Mouse (Mus musculus) forebrain, embryonic 15.5 days (tissue): ENCODE measurements around the gene Selenow. TPM values are rescaled to one million over a fixed set of nuclear protein-coding genes. Genes with fewer than 3 reads are reported as not detected.

Experiments used
- ATAC-seq: fragments of 200-750 bp; cut with Nextera tagmentation; replicated peaks from 2 replicates; pipeline ENCODE4 v1.8.0; 2017; ENCODE audit warnings: mild to moderate bottlenecking, moderate TSS enrichment, moderate library complexity
- H3K27ac ChIP-seq: fragments of 300-500 bp; sonication (generic); replicated peaks from 2 replicates; pipeline ENCODE4 v1.5.1; 2015; ENCODE audit warnings: mild to moderate bottlenecking, inconsistent platforms
- H3K27me3 ChIP-seq: fragments of 300-500 bp; sonication (generic); 2 replicates; pipeline ENCODE4 v1.6.1; 2015; ENCODE audit warnings: inconsistent platforms
- H3K36me3 ChIP-seq: fragments of 300-500 bp; sonication (generic); 2 replicates; pipeline ENCODE4 v1.6.1; 2015; ENCODE audit warnings: mild to moderate bottlenecking, inconsistent platforms
- H3K4me1 ChIP-seq: fragments of 300-500 bp; sonication (generic); 2 replicates; pipeline ENCODE4 v1.6.1; 2015; ENCODE audit warnings: inconsistent platforms
- H3K4me2 ChIP-seq: fragments of 300-500 bp; sonication (generic); replicated peaks from 2 replicates; pipeline ENCODE4 v1.6.1; 2015; ENCODE audit warnings: mild to moderate bottlenecking, inconsistent platforms
- H3K4me3 ChIP-seq: fragments of 300-500 bp; sonication (generic); 2 replicates; pipeline ENCODE4 v1.5.1; 2015; ENCODE audit warnings: mild to moderate bottlenecking, inconsistent platforms
- H3K9ac ChIP-seq: fragments of 300-500 bp; sonication (generic); replicated peaks from 2 replicates; pipeline ENCODE4 v1.6.1; 2015; ENCODE audit warnings: mild to moderate bottlenecking, inconsistent platforms
- H3K9me3 ChIP-seq: fragments of 300-500 bp; sonication (generic); 2 replicates; pipeline ENCODE4 v1.6.1; 2016; ENCODE audit warnings: inconsistent platforms
- WGBS: fragments of 180-500 bp; shearing (Covaris S2); methylation state at CpG from one replicate; pipeline ENCODE4 v1.1.7; 2015; ENCODE audit warnings: mixed read lengths; 5-methylcytosine and 5-hydroxymethylcytosine counted together
- polyA plus RNA-seq: library from polyadenylated mRNA; unstranded; fragments of >200 nt; fragmentation: Nextera tagmentation; extraction: Ambion mirVana; gene quantifications from 2 replicates; pipeline ENCODE4 v1.2.1, GENCODE M21; 2015

The Selenow gene
- polyA plus RNA-seq, 1 experiment from 2014 or later = 1,503 TPM

DNA sequence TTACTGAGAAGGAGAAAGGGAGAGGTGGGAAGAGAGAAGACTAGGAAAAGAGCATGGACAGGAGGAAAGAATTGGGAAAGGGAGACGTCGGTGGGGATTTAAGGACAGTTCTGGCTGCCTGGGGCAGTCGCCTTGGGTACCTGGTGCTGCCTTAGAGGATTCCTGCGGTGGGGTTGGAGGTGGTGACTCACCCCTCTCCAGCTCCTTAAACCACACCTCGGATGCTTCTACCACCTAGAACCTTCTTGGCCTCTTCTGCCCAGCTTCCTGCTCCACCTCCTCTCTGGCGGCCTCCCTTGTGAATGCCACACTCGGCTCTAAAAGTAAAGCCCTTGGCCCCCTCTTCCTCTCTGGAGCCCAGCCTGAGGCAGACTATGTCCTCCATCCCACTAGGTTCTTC is 33.3 kb upstream of the Selenow start:
- Histone ChIP-seq H3K9ac (no peak overlapping the region), H3K36me3 (no peaks in the 10 kb centered on the region), H3K4me1 (no peaks in the 10 kb centered on the region), H3K4me2 (no peak overlapping the region; the same call in 1 of the 2 replicates), H3K27ac (no peak overlapping the region), H3K9me3 (no peaks in the 10 kb centered on the region), H3K4me3 (no peak overlapping the region), H3K27me3 (no peaks in the 10 kb centered on the region)
- 24% methylated on average over 7 of the region's 7 CpGs for WGBS
- no peak for ATAC-seq

DNA sequence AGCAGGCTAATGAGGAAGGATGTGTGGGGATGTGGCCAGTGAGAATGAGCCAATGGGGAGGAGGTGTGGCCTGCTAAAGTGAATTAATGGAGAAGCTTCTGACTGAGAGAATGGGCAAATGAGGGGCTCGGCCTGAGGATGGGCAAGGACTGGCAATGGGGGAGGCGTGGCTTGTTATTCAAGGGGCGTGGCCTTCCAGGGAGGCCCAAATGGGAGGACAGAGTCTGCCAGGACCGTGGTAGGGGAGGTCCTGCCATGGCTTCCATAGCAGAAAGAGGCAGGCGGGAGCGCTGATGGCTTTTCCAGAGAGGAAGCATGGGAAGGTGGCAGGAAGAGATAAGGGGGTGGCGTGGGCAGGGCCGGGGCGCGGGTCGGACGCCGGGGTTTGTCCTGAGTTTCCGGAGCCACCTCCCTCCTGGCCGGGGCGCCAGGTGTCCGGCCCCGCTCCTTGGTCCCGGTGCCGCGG is 32.8 kb upstream of the Selenow start:
- WGBS = 8% methylated on average over 21 of the region's 21 CpGs

DNA sequence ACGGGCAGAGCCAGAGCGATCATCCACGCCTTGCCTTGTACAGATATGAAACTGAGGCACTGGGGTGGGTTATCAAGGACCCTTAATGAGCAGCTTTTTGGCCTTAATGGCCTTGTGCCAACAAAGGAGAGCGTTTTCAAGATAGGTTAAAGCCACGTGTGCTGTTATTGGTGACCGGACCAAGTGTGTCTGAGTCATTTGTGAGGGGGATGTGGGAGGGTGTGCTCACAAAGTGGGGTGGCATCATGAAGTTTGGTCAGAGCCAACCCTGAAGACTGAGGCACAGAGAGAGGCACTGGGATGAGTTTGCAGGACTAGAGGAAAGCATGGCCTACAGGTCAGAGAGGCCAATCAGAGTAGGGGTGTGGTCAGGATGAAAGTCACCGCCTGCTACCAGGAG is 32.2 kb upstream of the Selenow start:
- whole genome bisulfite sequencing = 90% methylated on average over 7 of the region's 7 CpGs
- Histone ChIP-seq H3K36me3 (no peaks in the 10 kb centered on the region), H3K4me3 (no peak overlapping the region), H3K27me3 (no peaks in the 10 kb centered on the region), H3K4me2 (no peak overlapping the region), H3K27ac (no peak overlapping the region), H3K4me1 (no peaks in the 10 kb centered on the region), H3K9me3 (no peaks in the 10 kb centered on the region), H3K9ac (no peak overlapping the region)
- ATAC-seq = 0 out of 2 replicates have a peak, but pooled peaks have one; percentile 14

More for the DNA sequence above, 32.8 kb upstream of the Selenow start:
- Histone ChIP-seq H3K36me3 (no peaks in the 10 kb centered on the region), H3K27ac (no peak overlapping the region), H3K9me3 (no peaks in the 10 kb centered on the region), H3K27me3 (no peaks in the 10 kb centered on the region), H3K4me1 (no peaks in the 10 kb centered on the region), H3K4me2 (no peak overlapping the region; the same call in 1 of the 2 replicates), H3K4me3 (no peak overlapping the region), H3K9ac (no peak overlapping the region)
- 0 out of 2 replicates have a peak, but pooled peaks have one; percentile 19 for ATAC-seq

DNA sequence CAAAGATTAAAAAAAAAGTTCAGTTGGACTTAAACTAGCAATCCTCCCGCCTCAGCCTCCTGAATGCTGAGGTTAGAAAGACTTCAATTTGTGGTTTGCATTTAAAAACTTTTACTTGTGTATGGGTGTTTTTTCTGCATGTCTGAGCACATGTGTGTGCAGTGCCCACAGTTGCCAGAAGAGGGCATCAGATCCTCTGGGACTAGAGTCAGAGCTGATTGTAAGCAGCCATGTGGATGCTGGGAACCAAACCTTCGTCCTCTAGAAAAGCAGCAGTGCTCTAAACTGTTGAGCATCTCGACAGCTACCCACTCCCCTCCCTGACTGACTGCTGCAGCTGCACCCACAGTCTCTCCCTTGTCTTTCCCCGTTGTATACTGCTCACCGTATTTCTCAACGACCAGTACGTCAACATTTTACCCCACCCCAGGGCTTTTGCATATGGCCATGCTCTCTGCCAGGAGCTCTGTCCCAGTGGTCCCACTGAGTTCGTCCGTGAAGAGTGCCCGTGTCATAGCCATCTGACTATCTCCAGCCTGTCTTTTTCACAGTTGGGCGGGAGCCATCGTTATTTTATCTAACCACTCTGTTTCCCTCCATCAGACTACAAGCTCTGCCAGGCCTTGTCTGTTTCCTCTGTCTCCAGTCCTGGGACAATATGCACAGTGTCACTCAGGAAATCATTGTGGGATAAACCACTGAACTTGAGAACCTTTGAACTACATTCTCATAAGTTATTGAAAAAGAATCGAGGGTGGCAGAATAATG is 31.3 kb upstream of the Selenow start:
- Histone ChIP-seq H3K27ac (no peak overlapping the region), H3K36me3 (no peaks in the 10 kb centered on the region), H3K27me3 (no peaks in the 10 kb centered on the region), H3K4me2 (no peak overlapping the region), H3K9me3 (no peaks in the 10 kb centered on the region), H3K9ac (no peak overlapping the region), H3K4me3 (no peak overlapping the region), H3K4me1 (peaks cover 3% of the 10 kb centered on the region)
- ATAC-seq = no peak
- WGBS = 93% methylated on average over 13 of the region's 13 CpGs

DNA sequence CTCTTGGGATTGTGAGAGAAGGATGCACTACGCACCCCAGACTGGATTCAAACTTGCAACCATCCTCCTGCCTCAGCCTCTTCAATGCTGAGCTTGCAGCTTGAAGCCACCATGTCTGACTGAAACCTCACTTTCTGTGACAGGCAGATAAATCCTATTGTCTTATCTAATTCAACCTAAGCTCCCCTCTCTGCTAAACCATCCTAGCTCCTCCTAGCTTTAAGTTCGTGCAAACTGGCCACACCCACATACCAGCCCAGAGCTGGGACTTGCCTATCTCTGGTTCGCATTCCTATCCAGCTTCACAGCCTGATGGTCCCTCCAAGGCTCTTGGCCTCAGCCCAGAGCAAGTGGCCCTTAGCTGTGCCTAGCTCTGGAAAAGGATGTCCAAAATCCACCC is 30.2 kb upstream of the Selenow start:
- H3K4me2 ChIP-seq = no peak overlapping the region
- ATAC-seq = no peak
- H3K4me1 ChIP-seq = peaks cover 6% of the 10 kb centered on the region
- no peaks in the 10 kb centered on the region for H3K36me3 ChIP-seq
- WGBS = 67% methylated on average over 3 of the region's 3 CpGs
- no peaks in the 10 kb centered on the region for H3K9me3 ChIP-seq
- no peak overlapping the region for H3K27ac ChIP-seq
- no peak overlapping the region for H3K4me3 ChIP-seq
- H3K27me3 ChIP-seq = no peaks in the 10 kb centered on the region
- H3K9ac ChIP-seq = no peak overlapping the region

DNA sequence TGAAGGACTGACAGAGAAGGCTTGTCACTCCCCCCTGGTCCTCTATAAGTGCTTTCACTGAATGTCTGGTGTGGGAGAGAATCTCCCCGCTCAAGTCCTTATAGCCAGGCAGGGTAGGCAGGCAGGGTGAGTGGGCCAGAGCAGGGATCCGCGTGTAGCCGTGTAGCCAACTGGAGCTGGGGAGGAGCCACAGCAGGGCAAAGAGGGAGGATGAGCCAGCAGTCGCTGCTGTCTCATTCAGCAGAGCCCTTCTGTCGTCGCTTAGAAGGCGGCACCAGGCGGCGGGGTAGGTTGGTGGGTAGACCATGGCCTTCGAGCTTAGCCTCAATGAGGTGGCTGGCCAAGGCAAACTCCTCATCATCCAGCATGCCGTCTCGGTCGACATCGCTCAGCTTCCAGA is 27.8 kb upstream of the Selenow start:
- H3K4me3 ChIP-seq = no peak overlapping the region
- H3K4me1 ChIP-seq = peaks cover 16% of the 10 kb centered on the region
- WGBS = 92% methylated on average over 15 of the region's 15 CpGs
- H3K9me3 ChIP-seq = no peaks in the 10 kb centered on the region
- H3K36me3 ChIP-seq = no peaks in the 10 kb centered on the region
- H3K4me2 ChIP-seq = no peak overlapping the region
- H3K27ac ChIP-seq = no peak overlapping the region
- no peaks in the 10 kb centered on the region for H3K27me3 ChIP-seq
- ATAC-seq = no peak
- H3K9ac ChIP-seq = no peak overlapping the region

DNA sequence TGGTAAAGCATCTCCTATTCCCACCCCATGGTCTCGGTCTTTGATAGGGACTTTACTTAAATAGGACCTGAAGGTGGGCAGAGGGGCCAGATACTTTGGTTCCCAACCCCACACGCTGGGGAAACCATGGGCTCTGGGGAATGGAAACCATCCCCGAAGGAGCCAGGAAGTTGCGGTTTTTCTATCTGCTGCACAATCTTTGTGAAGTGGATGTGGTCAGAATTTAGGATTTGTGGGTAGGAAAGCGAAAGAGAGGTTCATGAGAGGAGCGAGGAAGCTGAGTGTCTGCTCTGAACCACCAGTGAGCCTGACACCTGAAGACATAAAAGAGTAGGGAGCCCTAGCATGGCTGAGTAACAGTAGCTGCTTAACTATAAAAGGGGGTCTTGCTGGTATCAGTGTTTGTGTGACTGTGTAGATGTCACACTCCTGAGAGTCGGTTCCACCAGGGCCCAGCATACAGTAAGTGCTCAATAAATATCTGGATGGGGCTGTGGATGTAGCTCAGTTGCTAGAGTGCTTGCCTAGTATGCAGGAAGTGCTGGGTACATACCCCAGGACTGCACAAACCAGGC is 27.1 kb upstream of the Selenow start:
- Histone ChIP-seq H3K9ac (no peak overlapping the region), H3K36me3 (no peaks in the 10 kb centered on the region), H3K27me3 (no peaks in the 10 kb centered on the region), H3K27ac (no peak overlapping the region), H3K9me3 (no peaks in the 10 kb centered on the region), H3K4me1 (peaks cover 23% of the 10 kb centered on the region), H3K4me3 (no peak overlapping the region), H3K4me2 (no peak overlapping the region)
- 89% methylated on average over 7 of the region's 7 CpGs for WGBS
- no peak for ATAC-seq

DNA sequence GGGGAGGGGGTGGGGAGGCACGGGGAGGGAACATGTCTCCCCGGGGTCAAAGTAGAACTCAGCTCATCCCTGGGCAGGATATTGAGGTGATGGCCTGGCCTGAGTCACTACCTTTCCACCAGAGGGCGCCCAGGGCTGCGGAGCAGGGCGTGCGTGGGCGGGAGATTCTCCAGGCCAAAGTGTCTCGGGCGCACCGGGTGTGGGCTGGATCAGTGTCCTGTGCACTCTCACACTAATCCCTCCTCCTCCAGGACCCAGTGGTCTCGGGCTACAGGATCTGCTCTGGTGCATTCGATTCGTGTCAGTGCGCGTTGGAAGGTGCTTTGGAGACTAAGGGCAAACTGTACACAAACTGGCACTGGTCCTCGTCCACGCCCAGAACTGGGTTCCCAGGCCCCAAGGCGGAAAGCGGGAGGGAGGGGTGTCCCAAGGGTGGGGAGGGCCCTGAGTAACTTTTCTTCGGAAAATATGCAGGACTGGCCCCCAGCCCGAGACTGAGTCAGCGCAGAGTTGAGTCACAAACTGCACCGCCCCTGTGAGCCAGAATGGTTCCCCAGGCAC is 26.3 kb upstream of the Selenow start:
- Histone ChIP-seq H3K27me3 (no peaks in the 10 kb centered on the region), H3K9ac (no peak overlapping the region), H3K4me1 (peaks cover 30% of the 10 kb centered on the region), H3K4me2 (peak overlapping the region; percentile 38), H3K4me3 (no peak overlapping the region), H3K36me3 (peaks cover 8% of the 10 kb centered on the region), H3K27ac (no peak overlapping the region), H3K9me3 (no peaks in the 10 kb centered on the region)
- WGBS = 8% methylated on average over 23 of the region's 23 CpGs
- no peak for ATAC-seq

DNA sequence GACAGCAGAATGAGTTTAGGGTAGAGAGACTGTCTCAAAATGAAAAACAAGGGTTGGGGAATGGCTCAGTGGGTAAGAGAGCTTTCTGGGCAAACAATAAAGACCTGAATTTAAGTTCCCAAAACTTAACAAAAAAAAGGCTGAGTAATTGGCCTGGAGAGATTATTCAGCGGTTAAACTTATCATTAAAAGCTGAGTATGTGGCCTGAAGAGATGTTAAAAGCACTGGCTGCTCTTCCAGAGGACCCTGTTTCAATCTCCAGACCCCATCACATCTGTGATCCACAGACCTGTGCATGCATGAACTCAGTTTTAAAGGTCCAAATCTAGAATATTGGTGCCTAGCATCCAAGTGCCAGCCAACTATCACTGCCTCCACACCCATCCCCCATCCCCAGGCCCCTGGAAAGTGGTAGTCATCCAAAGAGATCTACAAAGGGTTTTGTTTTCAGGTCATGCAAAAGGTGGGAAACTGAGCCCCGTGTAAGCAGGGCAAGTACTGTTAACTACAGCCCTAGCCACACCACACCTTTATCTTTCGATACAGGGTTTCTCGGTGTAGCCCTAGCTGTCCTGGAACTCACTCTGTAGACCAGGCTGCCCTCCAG is 25.6 kb upstream of the Selenow start:
- ATAC-seq = no peak
- Histone ChIP-seq H3K36me3 (peaks cover 13% of the 10 kb centered on the region), H3K4me1 (peaks cover 30% of the 10 kb centered on the region), H3K9ac (no peak overlapping the region), H3K9me3 (no peaks in the 10 kb centered on the region), H3K27ac (no peak overlapping the region), H3K4me2 (no peak overlapping the region), H3K27me3 (no peaks in the 10 kb centered on the region), H3K4me3 (no peak overlapping the region)
- 54% methylated on average over 4 of the region's 4 CpGs for WGBS

DNA sequence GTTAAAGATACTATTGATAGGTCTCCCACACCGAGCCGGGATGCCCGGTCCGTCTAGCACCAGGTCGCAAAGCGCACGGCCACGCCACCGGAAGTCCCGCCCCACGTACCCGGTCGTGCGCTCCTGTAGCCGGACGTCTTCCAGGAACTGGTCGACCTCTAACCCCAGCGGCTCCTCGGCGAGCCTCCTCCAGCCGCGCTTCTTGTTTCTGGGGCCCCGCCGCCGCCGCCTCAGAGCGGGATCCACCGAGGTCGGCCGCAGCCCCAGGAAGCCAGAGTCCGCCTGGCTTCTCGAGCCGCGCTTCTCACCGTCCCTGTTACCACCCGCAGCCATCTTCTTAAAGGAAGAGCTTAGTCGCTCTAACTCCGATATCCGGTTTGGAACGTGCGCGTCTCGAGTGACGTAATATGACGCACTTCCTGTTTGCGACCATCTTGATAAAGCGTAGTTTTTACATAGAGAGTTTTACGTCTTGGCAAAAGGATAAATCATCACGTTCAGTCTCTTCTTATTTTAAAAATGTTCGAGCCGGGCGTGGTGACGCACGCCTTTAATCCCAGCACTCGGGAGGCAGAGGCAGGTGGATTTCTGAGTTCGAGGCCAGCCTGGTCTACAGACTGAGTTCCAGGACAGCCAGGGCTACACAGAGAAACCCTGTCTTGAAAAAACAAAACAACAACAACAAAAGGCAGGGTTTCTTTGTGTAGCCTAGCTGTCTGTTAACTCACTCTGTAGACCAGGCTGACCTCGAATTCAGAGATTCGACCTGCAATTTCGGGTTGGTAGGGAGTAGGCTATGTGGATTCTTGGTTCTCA is 23.7 kb upstream of the Selenow start, which contains the start of gene Nop53:
Nop53 (minus strand) TSS at position 354 of the 816 bp plus-strand sequence.
- peak; percentile 95 for ATAC-seq
- Histone ChIP-seq H3K36me3 (peaks cover 31% of the 10 kb centered on the region), H3K4me3 (peak within 1 kb of the TSS; percentile 92), H3K27me3 (no peaks in the 10 kb centered on the region), H3K27ac (peak within 1 kb of the TSS; percentile 98), H3K4me1 (peaks cover 30% of the 10 kb centered on the region), H3K4me2 (peak within 1 kb of the TSS; percentile 72), H3K9me3 (no peaks in the 10 kb centered on the region), H3K9ac (peak within 1 kb of the TSS; percentile 77)
- WGBS = 1% methylated on average over 59 of the region's 59 CpGs

DNA sequence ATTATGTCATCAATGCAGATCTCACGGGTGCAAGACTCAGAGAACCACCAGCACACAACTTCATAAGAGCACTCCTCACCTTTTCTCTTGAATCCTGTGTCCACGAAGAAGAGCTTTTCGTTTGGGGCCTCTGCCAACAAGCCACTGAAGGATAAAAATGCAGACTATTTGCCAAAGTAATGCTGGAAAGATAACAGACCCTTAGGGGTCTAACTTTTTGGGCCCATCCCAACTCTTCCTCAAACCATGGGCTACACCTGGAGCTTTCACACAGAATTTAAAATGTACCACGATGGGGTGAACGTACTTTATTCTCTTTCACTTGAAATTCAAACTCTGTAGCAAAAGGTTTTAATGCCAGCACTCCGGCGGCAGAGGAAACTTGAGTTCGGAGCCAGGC is 23.0 kb upstream of the Selenow start:
- Histone ChIP-seq H3K36me3 (peaks cover 38% of the 10 kb centered on the region), H3K9ac (peak overlapping the region; percentile 77), H3K27me3 (no peaks in the 10 kb centered on the region), H3K4me2 (peak overlapping the region; percentile 72), H3K9me3 (no peaks in the 10 kb centered on the region), H3K27ac (peak overlapping the region; percentile 98; the same call in 1 of the 2 replicates), H3K4me3 (peak overlapping the region; percentile 92), H3K4me1 (peaks cover 30% of the 10 kb centered on the region)
- WGBS = 5% methylated on average over 8 of the region's 8 CpGs
- ATAC-seq = no peak
